Mouse (Mus musculus): ENCODE results near the gene Dennd4b. TPM values are rescaled to one million over a fixed set of nuclear protein-coding genes. Genes with fewer than 3 reads are reported as not detected.

Gene Dennd4b
- total and polyA plus RNA-seq, 3 experiments: 15.2 to 73.7 (median 42.3) TPM

- peaks cover 78% of the 10 kb centered on the region for H3K36me3 ChIP-seq (replicated peaks)
- H3K4me1 ChIP-seq (ENCODE audit: insufficient read depth, low read depth, low read length): peaks cover 24% of the 10 kb centered on the region
- no peaks in the 10 kb centered on the region for H3K9me3 ChIP-seq (replicated peaks)
- DNase-seq (ENCODE audit: low spot score) (no peak), ATAC-seq (ENCODE audit: extremely low read depth, insufficient number of reproducible peaks, low FRiP score, poor library complexity, severe bottlenecking) (no peak)
- TF ChIP-seq GATA2 (IDR thresholded peaks at IDR 0.05; ENCODE audit: borderline replicate concordance, low read depth, low read length): no peak
- no peak for TF ChIP-seq POLR2AphosphoS5 (IDR thresholded peaks at IDR 0.05; ENCODE audit: insufficient replicate concordance, low read depth, low read length)
- no peak for TF ChIP-seq GATA1 (IDR thresholded peaks at IDR 0.05; ENCODE audit: borderline replicate concordance, low read length)
- H3K27me3 ChIP-seq (ENCODE audit: insufficient read depth, low read length): no peaks in the 10 kb centered on the region
- no peak overlapping the region for H3K4me3 ChIP-seq (ENCODE audit: low read depth, low read length)
Observed at GRCm38 (mm10) chr3:90258521-90258920, 6.5 kb upstream of the Dennd4b start.

- no peak for ATAC-seq (ENCODE audit: extremely low read depth, insufficient number of reproducible peaks, low FRiP score, poor library complexity, severe bottlenecking)
- DNase-seq (ENCODE audit: low spot score): no peak
- Histone ChIP-seq H3K36me3 (replicated peaks) (peaks cover 75% of the 10 kb centered on the region), H3K9me3 (replicated peaks) (no peaks in the 10 kb centered on the region), H3K27me3 (ENCODE audit: insufficient read depth, low read length) (no peaks in the 10 kb centered on the region), H3K4me3 (ENCODE audit: low read depth, low read length) (no peak overlapping the region), H3K4me1 (ENCODE audit: insufficient read depth, low read depth, low read length) (peaks cover 42% of the 10 kb centered on the region)
- TF ChIP-seq TAL1 (conservative IDR thresholded peaks at IDR 0.05; ENCODE audit: low read depth, low read length) (no peak), GATA1 (IDR thresholded peaks at IDR 0.05; ENCODE audit: borderline replicate concordance, low read length) (no peak), CTCF (IDR thresholded peaks at IDR 0.05; ENCODE audit: low read depth, low read length) (no peak), POLR2AphosphoS5 (IDR thresholded peaks at IDR 0.05; ENCODE audit: insufficient replicate concordance, low read depth, low read length) (no peak), GATA2 (IDR thresholded peaks at IDR 0.05; ENCODE audit: borderline replicate concordance, low read depth, low read length) (no peak)
Observed at GRCm38 (mm10) chr3:90263121-90263771, 1.7 kb upstream of the Dennd4b start.

- Histone ChIP-seq H3K9me3 (replicated peaks) (no peaks in the 10 kb centered on the region), H3K36me3 (replicated peaks) (peaks cover 74% of the 10 kb centered on the region), H3K4me3 (ENCODE audit: low read depth, low read length) (peak overlapping the region; percentile 80), H3K27me3 (ENCODE audit: insufficient read depth, low read length) (no peaks in the 10 kb centered on the region), H3K4me1 (ENCODE audit: insufficient read depth, low read depth, low read length) (peaks cover 53% of the 10 kb centered on the region)
- ATAC-seq (ENCODE audit: extremely low read depth, insufficient number of reproducible peaks, low FRiP score, poor library complexity, severe bottlenecking) (no peak), DNase-seq (ENCODE audit: low spot score) (no peak)
- TF ChIP-seq POLR2AphosphoS5 (IDR thresholded peaks at IDR 0.05; ENCODE audit: insufficient replicate concordance, low read depth, low read length) (no peak), GATA2 (IDR thresholded peaks at IDR 0.05; ENCODE audit: borderline replicate concordance, low read depth, low read length) (no peak), GATA1 (IDR thresholded peaks at IDR 0.05; ENCODE audit: borderline replicate concordance, low read length) (no peak), TAL1 (conservative IDR thresholded peaks at IDR 0.05; ENCODE audit: low read depth, low read length) (no peak), CTCF (IDR thresholded peaks at IDR 0.05; ENCODE audit: low read depth, low read length) (no peak)
Observed at GRCm38 (mm10) chr3:90264687-90265033, 325 bp upstream of the Dennd4b start.

- DNase-seq (ENCODE audit: low spot score) (peak; percentile 78), ATAC-seq (ENCODE audit: extremely low read depth, insufficient number of reproducible peaks, low FRiP score, poor library complexity, severe bottlenecking) (peak; percentile 58)
- peaks cover 74% of the 10 kb centered on the region for H3K36me3 ChIP-seq (replicated peaks)
- H3K9me3 ChIP-seq (replicated peaks): no peaks in the 10 kb centered on the region
- H3K27me3 ChIP-seq (ENCODE audit: insufficient read depth, low read length): no peaks in the 10 kb centered on the region
- H3K4me3 ChIP-seq (ENCODE audit: low read depth, low read length): peak overlapping the region; percentile 80
- TF ChIP-seq GATA2 (IDR thresholded peaks at IDR 0.05; ENCODE audit: borderline replicate concordance, low read depth, low read length) (no peak), POLR2AphosphoS5 (IDR thresholded peaks at IDR 0.05; ENCODE audit: insufficient replicate concordance, low read depth, low read length) (0 out of 2 replicates have a peak, but pooled peaks have one; percentile 48)
- H3K4me1 ChIP-seq (ENCODE audit: insufficient read depth, low read depth, low read length): peaks cover 56% of the 10 kb centered on the region
Observed at GRCm38 (mm10) chr3:90265932-90266741, 1.2 kb downstream of the Dennd4b start.

DNA sequence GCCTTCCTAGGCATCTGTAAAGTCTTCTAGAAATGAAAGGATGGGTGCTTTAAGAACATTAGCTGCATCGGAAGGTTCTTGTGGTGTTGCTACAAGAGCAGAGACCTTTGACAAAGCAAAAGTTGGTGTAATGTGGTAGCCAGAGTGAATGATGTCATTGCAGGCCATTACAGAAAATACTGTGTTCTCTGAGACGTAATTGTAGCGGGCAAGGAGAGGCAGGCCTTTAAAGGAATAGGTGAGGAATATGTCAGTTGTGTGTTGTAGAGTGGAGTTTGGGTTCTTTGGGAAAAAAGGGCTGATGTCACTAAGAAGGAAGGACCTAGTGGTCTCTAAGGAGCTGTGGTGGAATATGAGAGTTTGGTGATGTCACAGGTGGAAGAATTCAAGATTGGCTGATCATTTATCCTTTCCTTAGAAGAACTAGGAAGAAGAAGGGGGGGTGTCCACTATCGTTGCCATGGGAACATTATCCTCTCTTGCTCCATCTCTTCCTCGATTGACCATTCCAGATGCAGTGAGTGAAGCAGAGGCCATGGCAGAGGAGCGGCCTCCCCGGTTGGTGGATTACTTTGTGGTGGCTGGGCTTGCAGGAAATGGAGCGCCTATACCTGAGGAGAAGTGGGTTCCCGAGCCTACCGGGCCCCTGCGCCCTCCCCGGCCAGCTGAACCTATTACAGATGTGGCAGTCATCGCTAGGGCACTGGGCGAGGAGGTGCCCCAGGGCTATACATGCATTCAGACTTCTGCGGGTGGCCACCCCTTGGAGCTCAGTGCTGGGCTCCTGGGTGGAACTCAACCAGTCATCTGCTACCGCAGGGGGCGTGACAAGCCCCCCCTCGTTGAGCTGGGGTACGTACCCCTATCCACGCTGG lies 2.2 kb downstream of the Dennd4b start:
- TF ChIP-seq GATA1 (IDR thresholded peaks at IDR 0.05; ENCODE audit: borderline replicate concordance, low read length): no peak
- no peak for TF ChIP-seq TAL1 (conservative IDR thresholded peaks at IDR 0.05; ENCODE audit: low read depth, low read length)
- no peak for TF ChIP-seq GATA2 (IDR thresholded peaks at IDR 0.05; ENCODE audit: borderline replicate concordance, low read depth, low read length)
- no peak for TF ChIP-seq POLR2AphosphoS5 (IDR thresholded peaks at IDR 0.05; ENCODE audit: insufficient replicate concordance, low read depth, low read length)
- no peak for TF ChIP-seq CTCF (IDR thresholded peaks at IDR 0.05; ENCODE audit: low read depth, low read length)
- Histone ChIP-seq H3K4me1 (ENCODE audit: insufficient read depth, low read depth, low read length) (peaks cover 58% of the 10 kb centered on the region), H3K36me3 (replicated peaks) (peaks cover 74% of the 10 kb centered on the region), H3K9me3 (replicated peaks) (no peaks in the 10 kb centered on the region), H3K27me3 (ENCODE audit: insufficient read depth, low read length) (no peaks in the 10 kb centered on the region), H3K4me3 (ENCODE audit: low read depth, low read length) (peak overlapping the region; percentile 80)
- no peak for ATAC-seq (ENCODE audit: extremely low read depth, insufficient number of reproducible peaks, low FRiP score, poor library complexity, severe bottlenecking)
- DNase-seq (ENCODE audit: low spot score): no peak

DNA sequence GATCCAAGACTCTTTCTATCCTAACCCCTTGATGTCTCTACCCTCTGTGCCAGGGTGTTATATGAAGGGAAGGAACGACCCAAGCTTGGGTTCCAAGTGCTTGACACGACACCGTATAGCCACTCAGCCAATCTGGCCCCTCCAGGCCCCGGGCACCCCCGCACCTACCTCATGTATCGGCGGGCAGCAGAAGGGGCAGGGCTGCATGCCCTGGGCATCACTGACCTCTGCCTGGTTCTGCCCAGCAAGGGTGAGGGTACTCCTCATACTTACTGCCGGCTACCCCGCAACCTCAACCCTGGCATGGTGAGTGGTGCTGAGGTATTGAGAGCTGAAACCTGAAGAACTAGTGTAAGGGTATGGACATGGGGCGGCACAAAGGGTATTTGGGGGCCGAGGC lies 3.2 kb downstream of the Dennd4b start:
- peaks cover 74% of the 10 kb centered on the region for H3K36me3 ChIP-seq (replicated peaks)
- DNase-seq (ENCODE audit: low spot score): no peak

More for the DNA sequence above, 3.2 kb downstream of the Dennd4b start:
- no peaks in the 10 kb centered on the region for H3K9me3 ChIP-seq (replicated peaks)
- no peaks in the 10 kb centered on the region for H3K27me3 ChIP-seq (ENCODE audit: insufficient read depth, low read length)
- peak overlapping the region; percentile 46; the same call in 1 of the 2 replicates for H3K4me3 ChIP-seq (ENCODE audit: low read depth, low read length)
- H3K4me1 ChIP-seq (ENCODE audit: insufficient read depth, low read depth, low read length): peaks cover 58% of the 10 kb centered on the region
- no peak for ATAC-seq (ENCODE audit: extremely low read depth, insufficient number of reproducible peaks, low FRiP score, poor library complexity, severe bottlenecking)
- TF ChIP-seq CTCF (IDR thresholded peaks at IDR 0.05; ENCODE audit: low read depth, low read length) (no peak), POLR2AphosphoS5 (IDR thresholded peaks at IDR 0.05; ENCODE audit: insufficient replicate concordance, low read depth, low read length) (no peak), GATA2 (IDR thresholded peaks at IDR 0.05; ENCODE audit: borderline replicate concordance, low read depth, low read length) (no peak), GATA1 (IDR thresholded peaks at IDR 0.05; ENCODE audit: borderline replicate concordance, low read length) (no peak), TAL1 (conservative IDR thresholded peaks at IDR 0.05; ENCODE audit: low read depth, low read length) (no peak)

Data from G1E (cell line).